Mouse (Mus musculus) B cell, adult 2 months (primary cell): ENCODE data around the gene Cog1.
A peak's percentile ranks its signal among the peaks of the same experiment; 100 is the strongest.

ENCODE experiments used
- DNase-seq, 2 experiments: peaks; one replicate each; pipeline ENCODE4 v3.0.0; 2022

The Cog1 gene

DNA sequence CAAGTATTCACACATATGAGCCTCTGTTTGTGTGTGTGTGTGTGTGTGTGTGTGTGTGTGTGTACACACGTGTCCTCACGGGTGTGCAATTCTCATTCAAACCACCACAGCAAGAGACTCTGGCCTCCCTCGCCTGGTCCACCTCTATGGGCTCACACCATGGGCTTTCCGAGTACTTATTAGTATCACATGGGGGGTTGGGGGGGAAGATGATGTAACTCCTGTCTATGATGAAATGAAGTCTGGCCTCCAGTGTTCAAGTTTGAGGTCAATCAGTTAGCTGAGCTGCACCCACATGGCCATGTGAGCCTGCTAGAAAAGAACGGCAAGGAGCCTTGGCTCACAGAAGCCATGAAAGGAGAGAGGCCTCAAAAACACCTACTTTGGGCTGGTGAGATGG is 15.6 kb upstream of the Cog1 start:
- no peak for DNase-seq

DNA sequence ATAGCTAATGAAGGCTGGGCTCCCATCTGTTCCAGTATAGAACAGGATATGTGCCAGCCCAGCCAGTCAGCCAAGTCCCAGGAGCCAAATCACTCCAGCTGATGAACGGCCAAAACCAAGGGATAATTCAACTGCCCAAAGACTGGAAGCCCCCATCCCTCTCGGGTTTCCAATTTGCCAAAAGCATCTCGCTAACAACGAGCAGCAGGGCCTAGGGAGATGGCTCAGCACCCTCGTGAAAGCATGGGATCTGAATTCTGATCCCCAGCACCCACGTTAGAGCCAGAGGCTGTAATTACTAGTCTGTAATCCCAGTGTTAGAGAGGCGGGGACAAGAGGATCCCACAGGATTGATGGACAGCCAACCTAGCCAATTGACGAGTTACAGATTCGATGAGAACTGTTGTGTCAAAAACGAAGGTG is 14.3 kb upstream of the Cog1 start:
- DNase-seq, result no peak

DNA sequence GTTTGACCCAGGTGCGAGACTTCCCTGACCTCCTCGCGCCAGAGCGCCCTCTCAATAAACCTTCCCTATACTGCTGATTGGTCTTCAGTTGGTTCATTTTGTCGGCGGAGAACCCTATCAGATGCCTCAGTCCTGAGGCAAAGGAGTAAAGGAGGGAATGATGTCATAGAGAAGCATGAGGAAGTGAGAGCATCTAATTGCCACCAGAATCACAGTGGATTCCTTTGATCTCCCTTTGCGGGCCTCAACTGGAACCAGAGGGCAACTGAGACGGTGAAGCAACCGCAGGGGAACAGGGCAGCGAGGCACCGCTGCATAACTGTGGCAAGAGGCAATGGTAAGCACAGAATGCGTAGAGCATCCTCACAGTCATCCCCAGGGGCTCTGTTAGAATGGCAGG is 10.3 kb upstream of the Cog1 start:
- no peak for DNase-seq

DNA sequence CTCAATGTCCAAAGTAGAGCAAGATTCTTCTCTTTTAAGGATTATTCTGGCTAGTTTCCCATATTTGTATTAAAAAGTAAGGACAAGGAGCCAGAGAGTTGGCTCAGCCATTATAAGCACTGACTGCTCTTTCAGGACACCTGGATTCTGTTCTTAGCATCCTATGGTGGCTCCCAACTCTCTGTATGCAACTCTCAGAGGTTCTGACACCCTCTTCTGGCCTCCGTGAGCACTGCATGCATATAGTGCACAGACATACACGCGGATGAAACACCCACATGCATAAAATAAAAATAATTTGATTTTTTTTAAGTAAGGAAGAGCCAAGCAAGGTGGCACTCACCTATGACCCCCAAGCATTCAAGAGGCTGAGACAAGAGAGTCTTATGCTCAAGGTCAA is 3.8 kb upstream of the Cog1 start:
- DNase-seq, result no peak

DNA sequence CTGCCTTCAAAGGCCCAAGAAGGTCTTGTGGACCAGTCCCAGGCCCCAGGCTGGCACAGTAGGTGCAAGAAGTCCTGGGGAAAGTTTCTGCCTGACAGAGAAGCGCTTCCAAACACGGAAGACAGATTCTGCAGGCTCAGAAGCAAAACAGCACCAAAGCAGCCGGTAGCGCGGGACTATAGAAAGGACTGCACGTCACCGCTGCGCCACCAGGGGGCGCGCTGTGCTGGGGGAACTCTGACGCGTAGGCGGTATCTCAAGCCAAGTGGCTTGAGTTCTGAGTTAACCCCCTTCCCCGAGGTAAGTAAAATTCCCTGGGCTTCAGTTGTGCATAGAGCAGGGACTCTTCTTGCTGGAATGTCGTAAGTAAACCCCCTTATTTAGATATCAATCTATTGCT is 817 bp upstream of the Cog1 start:
- peak; percentile 91 to 92 for DNase-seq

DNA sequence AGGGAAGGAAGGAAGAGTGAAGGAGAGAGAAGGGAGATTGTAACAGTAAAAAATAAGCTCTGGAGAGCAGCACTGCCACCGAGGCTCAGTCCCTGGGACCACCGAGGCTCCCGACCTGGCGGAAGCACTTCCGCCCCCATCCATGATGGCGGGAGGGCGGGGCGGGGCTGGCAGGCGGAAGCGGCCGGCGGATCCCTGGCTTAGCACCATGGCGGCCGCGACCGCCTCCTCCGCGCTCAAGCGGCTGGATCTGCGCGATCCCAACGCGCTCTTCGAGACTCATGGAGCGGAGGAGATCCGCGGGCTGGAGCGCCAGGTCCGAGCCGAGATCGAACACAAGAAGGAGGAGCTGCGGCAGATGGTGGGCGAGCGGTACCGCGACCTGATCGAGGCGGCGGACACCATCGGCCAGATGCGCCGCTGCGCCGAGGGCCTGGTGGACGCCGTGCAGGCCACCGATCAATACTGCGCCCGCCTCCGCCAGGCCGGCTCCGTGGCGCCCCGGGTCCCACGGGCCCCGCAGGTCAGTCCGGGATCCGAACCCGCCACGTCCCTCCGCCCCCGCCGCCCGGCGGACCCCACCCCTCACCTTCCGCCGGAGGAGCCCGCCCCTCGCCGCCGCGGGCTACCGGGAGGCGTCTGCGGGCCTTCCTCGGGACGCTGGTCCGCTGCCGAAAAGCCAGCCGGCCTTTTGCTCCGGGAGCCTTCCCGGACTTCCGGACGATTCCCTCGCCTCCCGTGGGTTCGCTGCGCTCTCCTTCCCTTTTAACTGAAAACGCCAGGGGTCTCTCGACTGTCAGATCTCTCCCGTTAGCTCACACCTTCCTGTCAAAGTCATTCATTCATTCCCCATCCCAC is 613 bp downstream of the Cog1 start, which contains the start of gene Slc39a11:
TSS of gene Slc39a11 (minus strand) at position 727 of the 858 bp plus-strand sequence.
- DNase-seq, result peak; percentile 76 to 81

DNA sequence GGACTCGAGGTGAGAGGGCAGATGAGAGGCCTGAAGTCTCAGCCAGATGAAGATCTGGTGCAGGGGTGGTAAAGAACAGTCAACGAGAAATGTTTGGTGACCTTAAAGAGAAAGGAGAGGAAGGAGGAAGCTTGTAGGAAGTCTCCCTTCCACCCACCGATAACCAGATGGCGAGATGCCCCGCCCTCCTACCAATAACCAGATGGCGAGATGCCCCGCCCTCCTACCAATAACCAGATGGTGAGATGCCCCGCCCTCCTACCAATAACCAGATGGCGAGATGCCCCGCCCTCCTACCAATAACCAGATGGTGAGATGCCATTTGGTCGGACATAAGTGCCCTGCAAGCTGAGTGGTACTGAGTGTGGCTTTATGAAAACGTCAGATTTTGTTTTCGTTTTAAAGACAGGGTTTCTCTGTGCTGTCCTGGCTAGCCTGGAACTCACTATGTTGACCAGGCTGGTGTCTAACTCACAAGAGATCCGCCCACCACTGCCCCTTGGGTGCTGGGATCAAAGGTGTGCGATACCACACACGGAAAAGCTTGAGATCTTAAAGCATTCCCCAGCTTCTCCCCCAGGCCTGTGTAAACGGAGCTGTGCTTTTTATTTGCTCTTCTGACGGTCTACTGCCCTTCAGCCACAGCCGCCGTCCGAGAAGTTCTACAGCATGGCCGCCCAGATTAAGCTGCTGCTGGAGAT is 2.4 kb downstream of the Cog1 start:
- peak; percentile 15 to 34 for DNase-seq

DNA sequence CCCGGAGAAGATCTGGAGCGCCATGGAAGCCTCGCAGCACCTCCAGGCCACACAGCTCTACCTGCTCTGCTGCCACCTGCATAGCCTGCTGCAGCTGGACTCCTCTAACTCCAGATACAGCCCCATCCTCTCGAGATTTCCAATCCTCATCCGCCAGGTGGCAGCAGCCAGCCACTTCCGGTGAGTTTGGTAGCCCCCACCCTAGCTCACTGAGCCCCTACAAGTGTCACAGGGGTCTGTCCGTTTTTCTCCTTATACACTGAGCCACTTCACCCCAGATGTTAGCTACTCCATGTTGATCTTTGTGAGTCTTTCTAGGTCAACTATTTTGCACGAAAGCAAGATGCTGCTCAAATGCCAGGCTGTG is 2.9 kb downstream of the Cog1 start:
- peak; percentile 40 to 41 for DNase-seq

DNA sequence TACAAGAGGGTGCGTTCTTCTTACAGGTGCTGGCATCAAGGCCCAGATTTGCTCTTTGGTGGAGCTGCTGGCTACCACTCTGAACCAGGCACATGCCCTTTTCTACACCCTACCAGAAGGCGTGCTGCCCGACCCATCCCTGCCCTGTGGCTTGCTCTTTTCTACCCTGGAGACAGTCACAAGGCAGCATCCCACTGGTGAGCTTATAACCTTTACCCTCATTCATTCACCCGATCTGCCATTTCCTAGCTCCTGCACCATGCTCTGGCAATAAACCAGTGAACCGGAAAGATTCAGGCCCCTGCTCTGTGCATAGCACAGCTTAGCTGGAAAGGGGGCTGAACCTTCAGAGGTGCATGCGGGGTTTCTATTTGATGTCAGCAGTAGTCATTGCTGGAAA is 3.5 kb downstream of the Cog1 start:
- DNase-seq, result no peak

DNA sequence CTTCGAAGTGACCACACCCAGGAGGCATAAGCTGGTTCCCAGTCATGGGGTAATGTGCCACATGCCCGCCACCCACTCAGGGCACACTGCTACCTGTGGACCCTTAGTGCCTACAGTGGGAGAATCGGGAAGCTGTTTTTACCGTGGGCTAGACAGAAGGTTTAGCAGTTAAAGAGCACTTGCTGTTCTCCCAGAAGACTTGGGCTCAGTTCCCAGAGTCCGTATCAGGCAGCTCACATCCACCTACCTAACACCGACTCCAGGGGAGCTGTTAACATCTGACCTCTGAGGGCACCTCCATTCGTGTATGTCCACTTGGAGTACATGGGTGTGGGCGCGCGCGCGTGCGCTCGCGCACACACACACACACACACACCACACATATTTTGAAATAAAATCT is 5.1 kb downstream of the Cog1 start:
- DNase-seq, result no peak

DNA sequence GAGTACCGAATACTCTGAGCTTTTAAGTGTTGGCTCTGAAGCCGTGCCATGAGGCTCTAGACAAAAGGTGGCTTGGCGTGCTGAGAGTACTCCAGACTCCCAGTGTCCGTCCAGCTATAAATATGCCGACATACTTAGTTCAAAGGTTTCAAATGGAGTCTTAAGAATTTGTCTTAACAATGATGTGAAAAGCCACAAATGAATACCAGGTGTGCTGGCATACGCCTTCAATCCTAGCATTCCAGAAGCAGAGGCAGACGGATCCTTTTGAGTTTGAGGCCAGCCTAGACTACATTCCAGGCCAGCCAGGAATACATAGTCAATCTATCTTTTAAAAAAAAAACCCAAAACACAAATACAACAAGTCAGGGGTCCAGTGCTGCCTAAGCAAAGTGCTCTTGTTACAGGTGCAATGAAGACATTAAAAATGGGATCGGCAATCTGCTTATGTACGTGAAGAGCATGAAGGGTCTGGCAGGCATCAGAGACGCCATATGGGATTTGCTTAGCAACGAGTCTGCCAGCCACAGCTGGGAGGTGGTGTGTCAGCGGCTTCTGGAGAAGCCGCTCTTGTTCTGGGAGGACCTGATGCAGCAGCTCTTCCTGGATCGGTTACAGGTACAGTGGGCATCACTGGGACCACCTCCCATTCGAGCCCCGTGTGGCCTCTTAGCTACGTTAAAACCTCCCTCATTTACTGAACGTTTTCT is 5.7 kb downstream of the Cog1 start:
- DNase-seq, result no peak

DNA sequence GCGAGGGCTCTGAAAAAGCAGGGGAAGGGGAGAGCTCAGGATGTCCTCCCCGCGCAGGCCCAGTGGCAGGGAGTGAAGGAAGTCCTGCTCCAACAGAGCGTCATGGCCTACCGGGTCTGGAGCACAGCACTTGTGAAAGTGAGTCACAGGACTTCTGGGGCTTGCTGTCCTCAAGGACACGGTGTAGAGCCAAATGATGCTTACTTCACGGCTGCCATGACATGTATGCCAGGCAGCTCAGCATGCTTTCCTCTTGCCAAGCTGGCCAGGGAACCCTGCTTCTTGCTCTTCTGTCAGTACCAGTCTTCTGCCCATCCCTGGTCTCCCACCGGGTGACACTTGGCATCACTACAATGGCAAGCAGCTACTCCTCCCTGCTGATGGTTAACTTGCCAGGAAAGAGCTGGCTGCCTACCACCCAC is 7.6 kb downstream of the Cog1 start:
- no peak for DNase-seq

DNA sequence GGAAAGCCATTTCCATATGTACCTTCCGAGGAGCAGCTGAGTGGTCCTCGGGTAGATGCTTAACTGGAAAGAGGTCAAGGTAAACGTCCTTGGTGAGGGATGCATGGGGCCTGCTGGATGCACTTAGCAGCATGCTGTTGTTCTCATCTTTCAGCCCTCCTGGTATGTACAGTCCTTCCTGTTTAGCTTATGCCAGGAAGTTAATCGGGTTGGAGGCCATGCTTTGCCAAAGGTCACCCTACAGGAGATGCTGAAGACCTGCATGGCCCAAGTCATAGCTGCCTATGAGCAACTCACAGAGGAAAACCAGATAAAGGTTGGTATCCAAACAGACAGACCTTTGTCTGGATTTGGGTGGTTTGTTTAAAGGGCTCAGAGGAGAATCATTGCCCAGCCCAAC is 8.3 kb downstream of the Cog1 start:
- no peak for DNase-seq

DNA sequence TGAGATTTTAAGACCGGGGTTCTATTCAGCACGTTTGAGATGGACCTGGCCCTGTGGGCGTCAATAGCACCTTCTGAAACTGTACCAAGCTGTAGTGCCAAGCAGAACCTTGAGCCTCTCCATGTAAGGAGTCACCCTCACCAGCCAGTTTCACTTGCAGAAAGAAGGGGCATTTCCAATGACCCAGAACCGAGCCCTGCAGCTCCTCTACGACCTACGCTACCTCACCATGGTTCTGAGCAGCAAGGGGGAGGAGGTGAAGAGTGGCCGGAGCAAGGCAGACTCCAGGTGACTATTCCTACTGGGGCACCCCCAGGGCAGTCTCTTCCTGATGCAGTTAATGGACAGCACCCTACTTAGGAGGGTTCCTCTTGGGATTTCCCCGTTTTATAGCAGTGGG is 9.3 kb downstream of the Cog1 start:
- DNase-seq, result no peak

DNA sequence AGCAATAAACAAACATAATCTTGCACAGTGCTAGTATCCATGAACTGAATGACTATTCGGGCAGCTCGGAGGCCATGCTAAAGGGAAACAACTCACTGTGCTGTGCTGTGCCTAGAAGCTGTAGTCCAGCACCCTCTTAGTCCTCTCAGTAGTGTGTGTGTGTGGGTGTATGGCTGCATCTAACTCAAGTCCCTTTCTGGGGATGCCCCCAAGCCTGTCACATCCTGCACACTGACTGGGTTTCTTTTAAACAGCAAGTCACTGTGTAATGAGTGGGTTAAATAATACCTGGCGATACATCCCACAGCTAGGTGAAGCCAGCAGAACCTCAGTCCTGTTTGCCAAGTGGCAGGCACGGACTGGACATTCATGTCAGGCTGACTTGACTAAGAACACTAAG is 9.8 kb downstream of the Cog1 start:
- DNase-seq, result no peak

DNA sequence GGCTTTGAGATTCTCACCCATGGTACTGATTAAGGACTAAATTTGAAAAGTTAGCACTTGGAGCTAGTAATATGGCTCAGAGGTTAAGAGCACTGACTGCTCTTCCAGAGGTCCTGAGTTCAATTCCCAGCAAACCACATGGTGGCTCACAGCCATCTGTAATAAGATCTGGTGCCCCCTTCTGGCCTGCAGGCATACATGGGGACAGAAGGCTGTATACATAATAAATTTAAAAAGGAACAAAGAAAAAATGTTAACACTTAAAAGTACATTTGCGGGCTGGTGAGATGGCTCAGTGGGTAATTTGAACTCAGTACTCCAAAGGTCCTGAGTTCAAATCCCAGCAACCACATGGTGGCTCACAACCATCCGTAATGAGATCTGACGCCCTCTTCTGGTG is 11.2 kb downstream of the Cog1 start:
- peak; percentile 16 to 28 for DNase-seq

DNA sequence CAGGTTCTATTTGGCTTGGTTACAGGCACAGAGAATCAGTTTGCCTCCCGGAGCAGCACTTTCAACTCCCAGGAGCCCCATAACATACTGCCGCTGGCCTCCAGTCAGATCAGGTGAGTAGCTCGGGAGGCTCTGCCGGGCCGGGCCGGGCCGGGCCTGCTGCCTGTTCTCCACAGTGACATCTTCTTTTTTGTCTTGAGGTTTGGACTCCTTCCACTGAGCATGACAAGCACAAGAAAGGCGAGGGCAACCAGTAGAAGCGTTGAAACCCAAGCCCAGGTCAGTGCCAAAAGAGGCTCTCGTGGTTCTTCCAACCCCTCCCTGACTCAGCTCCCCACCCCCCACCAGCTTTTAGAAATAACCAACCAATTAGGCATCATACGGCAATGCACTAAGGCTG is 12.0 kb downstream of the Cog1 start:
- no peak for DNase-seq

DNA sequence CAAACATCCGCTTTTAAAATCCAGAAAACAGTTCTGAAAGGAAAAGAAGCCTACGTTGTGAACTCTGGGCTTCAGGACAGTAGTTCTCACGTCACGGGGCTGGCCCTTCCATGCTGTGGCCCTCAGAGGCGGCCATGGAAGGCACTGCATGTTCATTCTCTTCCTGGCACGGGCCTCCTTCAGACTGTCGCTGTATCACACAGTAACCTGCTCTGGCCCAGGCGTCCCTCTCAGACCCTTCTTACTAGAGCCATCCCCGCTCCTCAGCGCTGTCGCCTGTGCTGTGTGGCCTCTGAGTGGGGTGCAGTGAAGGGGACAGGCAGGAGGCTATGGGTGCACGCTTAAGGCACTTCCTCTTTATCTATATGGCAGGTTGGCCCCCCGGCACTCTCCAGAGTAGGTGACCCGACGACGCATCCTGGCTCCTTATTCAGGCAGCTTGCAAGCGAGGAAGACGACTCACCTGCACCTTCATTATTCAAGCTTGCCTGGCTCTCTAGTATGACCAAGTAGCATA is 12.9 kb downstream of the Cog1 start:
- no peak for DNase-seq

DNA sequence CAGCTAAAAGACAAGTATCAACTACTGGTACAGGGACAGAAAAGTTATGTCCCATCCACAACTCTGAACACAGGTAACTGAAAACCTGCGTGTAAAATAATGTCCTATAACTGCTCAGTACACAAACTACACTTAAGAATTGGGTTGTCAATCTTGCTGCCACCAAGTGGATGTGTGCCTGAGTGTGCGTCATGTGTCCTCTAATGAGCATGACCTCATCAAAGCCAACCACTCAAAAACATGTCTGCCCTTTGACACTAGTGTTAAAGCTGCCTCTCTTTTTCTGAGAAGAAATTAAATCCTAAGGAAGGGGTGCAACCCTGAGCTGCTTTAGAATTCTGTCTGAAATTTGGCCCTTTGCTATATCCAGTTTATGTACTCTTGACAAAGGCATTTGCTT is 15.3 kb downstream of the Cog1 start:
- DNase-seq, result no peak

DNA sequence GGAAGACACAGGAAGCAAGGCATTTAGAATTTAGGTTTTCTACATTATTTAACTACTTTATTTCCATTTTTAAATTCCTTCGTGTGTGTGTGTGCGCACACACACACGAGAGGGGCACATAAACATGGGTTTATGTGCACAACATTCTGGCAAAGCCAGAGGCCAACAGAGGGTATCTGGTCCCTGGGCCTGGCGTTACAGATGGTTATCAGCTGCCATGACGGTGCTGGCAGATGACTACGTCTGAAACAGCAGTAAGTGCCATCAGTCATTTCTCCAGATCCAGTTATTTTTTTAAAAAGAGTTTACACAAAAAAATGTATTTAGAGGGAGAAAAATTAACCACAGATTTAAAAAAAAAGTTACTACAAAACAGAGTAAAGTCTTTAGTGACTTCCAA is 17.2 kb downstream of the Cog1 start:
- no peak for DNase-seq

DNA sequence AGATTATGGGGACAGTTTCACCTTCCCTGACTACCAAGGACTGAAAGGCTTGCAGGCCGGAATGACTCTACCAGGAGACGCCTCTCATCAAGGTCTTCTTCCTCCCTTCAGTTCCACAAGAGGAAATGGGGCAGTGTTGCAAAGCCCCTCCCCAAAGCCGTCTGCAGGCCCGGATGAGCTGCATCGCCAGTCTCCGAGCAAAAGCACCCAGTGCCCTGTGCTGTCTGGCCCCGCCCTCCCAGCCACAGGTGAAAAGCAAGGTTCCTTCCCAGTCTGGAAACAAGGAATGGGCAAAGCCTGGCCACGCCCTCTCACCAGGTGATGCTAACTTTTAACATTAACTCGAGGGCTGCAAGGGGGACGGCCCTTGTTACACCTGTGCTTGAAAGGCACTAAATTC is 17.7 kb downstream of the Cog1 start:
- DNase-seq, result no peak

DNA sequence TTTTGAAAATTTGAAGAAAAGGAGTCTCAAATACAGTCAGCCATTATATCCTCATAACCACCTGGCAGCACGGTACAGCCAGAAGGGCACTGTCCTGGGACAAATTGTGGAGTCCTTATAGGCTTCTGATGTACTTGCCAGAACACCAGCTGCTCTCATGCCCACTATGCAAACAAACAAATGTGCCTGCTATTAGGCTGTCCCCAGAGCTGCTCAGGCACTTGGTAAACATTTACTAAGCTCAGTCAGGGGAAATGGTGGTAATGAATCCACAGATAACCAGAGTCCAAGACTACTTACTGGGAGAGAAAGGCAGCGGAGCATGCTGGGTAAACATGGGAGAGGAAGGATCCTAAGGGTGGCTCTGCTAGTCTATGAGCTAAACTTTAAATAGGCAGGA is 18.2 kb downstream of the Cog1 start:
- DNase-seq, result no peak

DNA sequence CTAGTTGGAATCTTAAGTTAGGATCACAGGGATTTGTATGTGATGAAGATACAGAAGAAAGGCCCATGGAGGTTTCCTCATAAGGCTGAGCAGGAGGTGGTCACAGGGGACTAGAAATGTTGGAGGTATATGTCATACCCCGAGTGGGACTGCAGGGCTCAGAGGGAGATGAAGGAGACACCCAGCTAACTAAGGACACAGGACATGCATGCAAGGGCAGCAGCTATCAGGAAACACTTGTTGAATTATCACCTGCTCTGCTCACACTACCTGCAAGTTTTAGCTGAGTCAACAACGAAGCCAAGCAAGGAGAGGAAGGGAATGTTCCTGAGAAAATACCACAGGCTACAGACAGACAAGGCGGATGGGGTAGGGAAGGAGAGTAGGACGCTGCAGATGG is 18.7 kb downstream of the Cog1 start:
- DNase-seq, result no peak

DNA sequence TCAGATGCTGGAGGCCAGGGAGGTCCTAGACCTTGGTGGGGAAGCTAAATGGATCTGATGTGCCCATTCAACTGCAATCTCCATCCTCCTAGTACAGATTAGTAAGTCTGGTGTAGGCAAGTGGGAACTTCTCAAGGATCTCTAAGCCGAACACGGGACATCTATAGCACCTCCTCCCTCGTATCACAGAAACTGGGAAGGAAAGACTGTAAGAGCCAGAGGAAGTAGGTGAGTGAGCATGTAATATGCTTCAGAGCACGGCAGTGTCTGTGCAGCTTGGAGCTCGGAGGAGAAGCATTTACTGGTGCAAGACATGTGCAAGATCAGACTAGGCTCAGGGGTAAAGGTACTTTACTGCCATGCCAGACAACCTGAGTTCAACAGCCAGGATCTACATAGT is 19.9 kb downstream of the Cog1 start:
- no peak for DNase-seq
